Comparison of ENCODE assay signal across 7 mouse cellular contexts in the genomic region with DNA sequence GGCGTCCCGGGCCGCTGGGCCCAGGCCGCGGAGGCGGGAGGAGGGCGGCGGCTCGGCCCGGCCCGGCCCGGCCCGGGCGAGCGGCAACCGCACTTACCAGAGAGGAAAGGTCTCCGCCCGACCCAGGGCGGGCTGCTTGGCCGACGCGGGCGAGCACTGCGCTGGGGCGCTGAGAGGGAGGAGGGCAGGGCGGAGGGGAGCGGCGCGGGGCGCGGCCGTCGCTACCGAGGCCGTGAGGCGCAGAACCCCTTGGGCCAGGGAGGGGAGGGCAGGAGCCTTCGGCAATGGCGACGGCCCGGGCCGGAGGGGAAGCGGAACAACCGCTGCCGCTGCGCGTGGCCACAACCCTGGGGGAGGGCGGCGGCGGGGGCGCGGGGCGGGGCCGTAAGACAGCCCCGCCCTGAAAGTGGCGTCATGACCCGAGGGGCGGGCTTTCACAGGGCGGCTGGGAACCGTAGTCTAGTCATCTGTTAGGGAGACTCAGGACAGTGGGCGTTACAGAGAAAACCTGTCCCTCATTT. TPM values are rescaled to one million over a fixed set of nuclear protein-coding genes. Genes with fewer than 3 reads are reported as not detected.
DNase-seq lines count a peak whose midpoint lies in the region; ATAC-seq and TF ChIP-seq lines count a peak whose summit lies in the region.

Gene Pak2, minus strand, starts transcription at position 352 of the 521 bp plus-strand sequence.

- intact Hi-C loops in left cerebral cortex, postnatal 4 days (cut with DNase I) = no loop called here

- peak within 1 kb of the TSS; percentile 100 for H3K27ac ChIP-seq in intestine, postnatal 0 days (ENCODE audit: low read depth, low read length)
- peak within 1 kb of the TSS; percentile 96 for H3K27ac ChIP-seq in midbrain, embryonic 12.5 days (replicated peaks)
- peak within 1 kb of the TSS; percentile 98 for H3K27ac ChIP-seq in small intestine, adult 2 months (ENCODE audit: insufficient read depth, low read depth, low read length)

- H3K4me2 ChIP-seq in intestine, postnatal 0 days (replicated peaks; ENCODE audit: low read depth) = peak within 1 kb of the TSS; percentile 64
- H3K4me2 ChIP-seq in midbrain, embryonic 12.5 days (replicated peaks) = peak within 1 kb of the TSS; percentile 75

- peak; percentile 97 for ATAC-seq in intestine, postnatal 0 days
- peak; percentile 98 for ATAC-seq in midbrain, embryonic 12.5 days (ENCODE audit: low FRiP score, low read depth)

- no peaks in the 10 kb centered on the region for H3K9me3 ChIP-seq in intestine, postnatal 0 days (ENCODE audit: control insufficient read depth)
- no peaks in the 10 kb centered on the region for H3K9me3 ChIP-seq in midbrain, embryonic 12.5 days

- H3K4me3 ChIP-seq in intestine, postnatal 0 days (ENCODE audit: low read depth, low read length) = peak within 1 kb of the TSS; percentile 97
- peak within 1 kb of the TSS; percentile 83 for H3K4me3 ChIP-seq in midbrain, embryonic 12.5 days
- peak within 1 kb of the TSS; percentile 85 for H3K4me3 ChIP-seq in small intestine, adult 2 months (ENCODE audit: low read depth, low read length)

- DNase-seq in adrenal gland, adult 2 months = peak; percentile 96
- DNase-seq in embryo, embryonic 11.5 days (ENCODE audit: low read depth, low spot score) = peak; percentile 80
- peak; percentile 80 to 87 for DNase-seq in gastrocnemius, postnatal 4 days (ENCODE audit: low spot score in 2 of 2)
- DNase-seq in left cerebral cortex, postnatal 4 days = peak; percentile 91

- peak within 1 kb of the TSS; percentile 94 for H3K9ac ChIP-seq in intestine, postnatal 0 days (ENCODE audit: low read depth, low read length)
- H3K9ac ChIP-seq in midbrain, embryonic 12.5 days (replicated peaks) = peak within 1 kb of the TSS; percentile 96

- no peaks in the 10 kb centered on the region; the same call in 1 of the 2 replicates for H3K36me3 ChIP-seq in intestine, postnatal 0 days (ENCODE audit: control insufficient read depth, insufficient read depth)
- peaks cover 15% of the 10 kb centered on the region; the same call in 1 of the 2 replicates for H3K36me3 ChIP-seq in midbrain, embryonic 12.5 days
- peaks cover 4% of the 10 kb centered on the region for H3K36me3 ChIP-seq in small intestine, adult 2 months (ENCODE audit: control insufficient read depth, insufficient read depth, low read length)

- no peak for TF ChIP-seq CTCF in intestine, postnatal 0 days (IDR thresholded peaks at IDR 0.05; ENCODE audit: low read depth)
- TF ChIP-seq CTCF in small intestine, adult 2 months (IDR thresholded peaks at IDR 0.05; ENCODE audit: extremely low read depth, insufficient read length, insufficient replicate concordance, low read depth, low read length) = no peak

- TF ChIP-seq POLR2A in small intestine, adult 2 months (IDR thresholded peaks at IDR 0.05; ENCODE audit: low read depth, low read length) = peak; percentile 81; the same call in 1 of the 2 replicates

- no peaks in the 10 kb centered on the region for H3K27me3 ChIP-seq in intestine, postnatal 0 days (replicated peaks; ENCODE audit: control insufficient read depth, insufficient read depth, low read length)
- no peaks in the 10 kb centered on the region for H3K27me3 ChIP-seq in midbrain, embryonic 12.5 days
- no peaks in the 10 kb centered on the region for H3K27me3 ChIP-seq in small intestine, adult 2 months (ENCODE audit: control insufficient read depth, insufficient read depth, low read length)

- WGBS in intestine, postnatal 0 days = under 1% methylated on average over 50 of the region's 60 CpGs
- 2% methylated on average over 45 of the region's 60 CpGs for WGBS in midbrain, embryonic 12.5 days
- under 1% methylated on average over 59 of the region's 60 CpGs for WGBS in small intestine, adult 2 months

- 0 out of 2 replicates have a peak, but pooled peaks cover 6% of the 10 kb centered on the region for H3K4me1 ChIP-seq in intestine, postnatal 0 days (replicated peaks; ENCODE audit: control insufficient read depth, insufficient read depth, low read length)
- peaks cover 18% of the 10 kb centered on the region for H3K4me1 ChIP-seq in midbrain, embryonic 12.5 days
- H3K4me1 ChIP-seq in small intestine, adult 2 months (ENCODE audit: control insufficient read depth, insufficient read depth, insufficient read length, low read length) = peaks cover 7% of the 10 kb centered on the region; the same call in 1 of the 2 replicates

RNA-seq across cellular contexts. Expression of gene Pak2, which starts in this region (rescaled TPM):
- total RNA-seq in adrenal gland, adult 2 months (2021) = 10 to 100 TPM; 50.4 to 57.5 TPM
- 15.0 and 20.6 TPM in 2 replicates for polyA plus RNA-seq in adrenal gland, adult 2 months (2012; rRNA removed)
- total RNA-seq in gastrocnemius, postnatal 4 days (2021) = 10 to 100 TPM; 36.2 to 38.1 TPM
- polyA plus RNA-seq in intestine, postnatal 0 days (2015; fragmentation: Nextera tagmentation; extraction: Ambion mirVana) = 23.4 and 25.6 TPM in 2 replicates
- total RNA-seq in left cerebral cortex, postnatal 4 days (2021) = 10 to 100 TPM; 47.0 to 53.4 TPM
- polyA plus RNA-seq in midbrain, embryonic 12.5 days (2016; fragmentation: Nextera tagmentation; extraction: Ambion mirVana) = 52.2 and 56.2 TPM in 2 replicates
- polyA plus RNA-seq in small intestine, adult 2 months (2012; rRNA removed) = 7.4 and 16.1 TPM in 2 replicates

Comparison
In these comparisons a context has a peak if more than half of its experiments do, and no peak if none do; other contexts are left out.
1. Peak in every context shown above with its lines: DNase-seq, ATAC-seq, H3K4me3 ChIP-seq and H3K27ac ChIP-seq.